Mouse (Mus musculus): ENCODE measurements around the gene Stk4. TPM values are rescaled to one million over a fixed set of nuclear protein-coding genes. Genes with fewer than 3 reads are reported as not detected.

The Stk4 gene
- polyA plus RNA-seq, 1 experiment from 2014 or later, result 26.5 TPM

DNA sequence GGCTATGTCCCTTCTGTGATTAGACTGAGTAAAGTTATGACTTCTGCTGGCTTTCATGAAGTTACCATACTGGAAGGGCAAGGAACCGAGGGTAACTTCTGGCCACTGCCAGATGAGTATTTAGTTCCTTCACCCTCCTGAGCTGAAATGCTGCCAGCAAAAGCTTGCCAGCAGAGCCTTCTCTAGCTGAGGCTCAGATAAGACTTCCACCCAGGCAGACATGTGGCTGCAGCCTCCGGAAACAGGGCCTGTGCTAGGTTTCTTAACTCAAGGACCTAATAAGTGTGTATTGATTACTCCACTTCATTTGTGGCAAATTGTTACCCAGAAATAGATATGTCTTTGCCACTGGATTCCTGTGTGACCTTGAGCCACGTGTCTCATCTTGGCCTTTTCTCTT, 103.3 kb downstream of the Stk4 start:
- no peak for ATAC-seq (replicated peaks; ENCODE audit: insufficient number of reproducible peaks, low FRiP score, low TSS enrichment, low read depth)
- H3K4me3 ChIP-seq (ENCODE audit: low read depth, low read length), result no peak overlapping the region
- H3K27me3 ChIP-seq (ENCODE audit: control insufficient read depth, insufficient read depth, low read length), result peaks cover 35% of the 10 kb centered on the region
- no peak overlapping the region for H3K9ac ChIP-seq (replicated peaks; ENCODE audit: low read length)
- H3K4me1 ChIP-seq (ENCODE audit: control insufficient read depth, insufficient read depth, low read length), result peaks cover 6% of the 10 kb centered on the region
- no peak overlapping the region for H3K4me2 ChIP-seq (ENCODE audit: low read depth, low read length)
- no peak for DNase-seq (ENCODE audit: low spot score)
- no peaks in the 10 kb centered on the region for H3K36me3 ChIP-seq (replicated peaks; ENCODE audit: control insufficient read depth, insufficient read depth, low read depth, low read length)
- H3K27ac ChIP-seq (replicated peaks; ENCODE audit: low read depth, low read length), result no peak overlapping the region
- WGBS, result 75% methylated on average over 3 of the region's 3 CpGs
- no peaks in the 10 kb centered on the region for H3K9me3 ChIP-seq (replicated peaks; ENCODE audit: control insufficient read depth, low read length)

DNA sequence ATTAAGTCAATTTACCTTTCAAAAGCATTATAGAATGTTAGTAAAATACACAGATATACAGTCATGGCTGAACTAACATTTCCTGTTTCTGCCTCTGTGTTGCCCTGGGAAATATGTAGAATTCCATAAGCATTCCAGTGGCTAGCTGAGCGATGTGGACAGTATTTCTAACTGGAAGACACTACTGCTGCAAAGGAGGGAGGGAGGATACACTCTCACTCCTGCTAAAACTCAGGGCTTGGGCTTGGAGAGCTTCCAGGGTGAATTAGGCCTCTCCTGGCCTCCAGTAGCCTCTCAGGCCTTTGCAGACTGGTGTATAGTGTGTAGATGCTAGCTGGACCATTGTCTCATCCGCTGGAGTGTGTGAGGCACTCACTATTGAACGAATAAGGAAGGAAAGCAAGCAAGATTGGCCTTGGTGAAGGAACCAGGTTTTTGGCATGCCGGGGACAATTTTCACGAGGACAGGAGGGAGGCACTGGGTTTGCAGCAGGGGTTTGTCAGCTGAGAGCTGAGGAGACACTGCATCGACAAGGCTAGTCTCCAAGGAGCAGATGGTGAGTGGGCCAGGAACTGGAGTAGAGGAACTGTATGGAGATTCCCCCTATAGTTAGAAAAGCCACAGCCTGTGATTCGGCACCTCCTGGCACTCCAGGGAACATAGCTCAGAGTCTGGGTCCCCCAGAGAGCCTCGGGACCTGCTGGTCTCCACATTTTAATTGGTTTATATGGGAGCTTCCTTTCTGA, 104.7 kb downstream of the Stk4 start:
- WGBS, result 75% methylated on average over 8 of the region's 8 CpGs
- peaks cover 6% of the 10 kb centered on the region for H3K4me1 ChIP-seq (ENCODE audit: control insufficient read depth, insufficient read depth, low read length)
- DNase-seq (ENCODE audit: low spot score), result no peak

DNA sequence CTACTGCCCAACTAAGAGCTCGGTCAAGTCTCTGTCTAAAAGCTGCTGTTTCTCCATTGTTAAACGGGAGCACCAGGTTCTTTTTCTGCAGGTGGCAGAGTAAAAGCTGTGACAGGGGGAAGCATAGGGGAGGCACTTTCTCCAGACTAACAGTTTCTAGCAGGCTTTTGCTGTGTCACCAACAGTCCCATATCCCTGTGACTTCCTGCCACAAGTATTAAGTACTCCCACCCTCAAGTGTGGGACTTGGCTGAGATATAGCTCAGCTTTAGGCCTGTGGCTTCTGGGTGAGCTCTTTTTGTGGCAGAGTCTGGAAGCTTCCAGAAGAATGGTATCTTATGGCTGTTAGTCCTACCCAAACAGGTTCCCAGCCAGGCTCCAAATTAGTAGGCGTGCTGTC, 105.7 kb downstream of the Stk4 start:
- Histone ChIP-seq H3K27me3 (ENCODE audit: control insufficient read depth, insufficient read depth, low read length) (peaks cover 12% of the 10 kb centered on the region), H3K9me3 (replicated peaks; ENCODE audit: control insufficient read depth, low read length) (no peaks in the 10 kb centered on the region), H3K27ac (replicated peaks; ENCODE audit: low read depth, low read length) (no peak overlapping the region), H3K9ac (replicated peaks; ENCODE audit: low read length) (no peak overlapping the region), H3K36me3 (replicated peaks; ENCODE audit: control insufficient read depth, insufficient read depth, low read depth, low read length) (no peaks in the 10 kb centered on the region), H3K4me1 (ENCODE audit: control insufficient read depth, insufficient read depth, low read length) (peaks cover 5% of the 10 kb centered on the region), H3K4me3 (ENCODE audit: low read depth, low read length) (no peak overlapping the region), H3K4me2 (ENCODE audit: low read depth, low read length) (no peak overlapping the region)
- DNase-seq (ENCODE audit: low spot score), result no peak
- 90% methylated on average over 3 of the region's 3 CpGs for WGBS
- no peak for ATAC-seq (replicated peaks; ENCODE audit: insufficient number of reproducible peaks, low FRiP score, low TSS enrichment, low read depth)

More for the DNA sequence above, 104.7 kb downstream of the Stk4 start:
- no peak overlapping the region for H3K9ac ChIP-seq (replicated peaks; ENCODE audit: low read length)
- peaks cover 22% of the 10 kb centered on the region for H3K27me3 ChIP-seq (ENCODE audit: control insufficient read depth, insufficient read depth, low read length)
- no peak overlapping the region for H3K4me3 ChIP-seq (ENCODE audit: low read depth, low read length)
- no peaks in the 10 kb centered on the region for H3K36me3 ChIP-seq (replicated peaks; ENCODE audit: control insufficient read depth, insufficient read depth, low read depth, low read length)
- H3K27ac ChIP-seq (replicated peaks; ENCODE audit: low read depth, low read length), result no peak overlapping the region
- no peak for ATAC-seq (replicated peaks; ENCODE audit: insufficient number of reproducible peaks, low FRiP score, low TSS enrichment, low read depth)
- H3K4me2 ChIP-seq (ENCODE audit: low read depth, low read length), result no peak overlapping the region
- H3K9me3 ChIP-seq (replicated peaks; ENCODE audit: control insufficient read depth, low read length), result no peaks in the 10 kb centered on the region

DNA sequence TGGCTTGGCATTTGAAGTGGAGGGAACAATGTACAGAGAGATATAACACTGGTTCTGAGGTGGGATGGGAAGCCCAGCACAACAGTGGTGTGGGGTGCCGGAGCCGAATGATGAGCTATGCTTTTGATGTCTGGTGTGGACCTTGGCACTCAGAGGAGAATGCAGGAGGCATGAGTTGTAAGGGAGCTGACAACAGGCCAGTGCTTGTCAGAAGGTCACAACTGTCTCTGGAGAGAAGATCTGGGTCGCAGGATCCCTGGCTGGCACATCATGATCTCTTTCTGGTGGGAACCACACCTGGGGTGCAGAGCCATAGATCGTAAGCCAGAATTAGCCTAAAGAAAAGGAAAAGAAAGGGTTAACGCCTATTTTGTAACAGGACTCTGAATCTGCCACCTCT, 107.7 kb downstream of the Stk4 start:
- H3K9me3 ChIP-seq (replicated peaks; ENCODE audit: control insufficient read depth, low read length), result no peaks in the 10 kb centered on the region
- H3K4me1 ChIP-seq (ENCODE audit: control insufficient read depth, insufficient read depth, low read length), result no peaks in the 10 kb centered on the region
- DNase-seq (ENCODE audit: low spot score) (no peak), ATAC-seq (replicated peaks; ENCODE audit: insufficient number of reproducible peaks, low FRiP score, low TSS enrichment, low read depth) (no peak)
- WGBS, result 75% methylated on average over 5 of the region's 5 CpGs
- H3K9ac ChIP-seq (replicated peaks; ENCODE audit: low read length), result no peak overlapping the region
- no peaks in the 10 kb centered on the region for H3K27me3 ChIP-seq (ENCODE audit: control insufficient read depth, insufficient read depth, low read length)
- H3K27ac ChIP-seq (replicated peaks; ENCODE audit: low read depth, low read length), result no peak overlapping the region
- no peak overlapping the region for H3K4me3 ChIP-seq (ENCODE audit: low read depth, low read length)
- no peak overlapping the region for H3K4me2 ChIP-seq (ENCODE audit: low read depth, low read length)
- no peaks in the 10 kb centered on the region for H3K36me3 ChIP-seq (replicated peaks; ENCODE audit: control insufficient read depth, insufficient read depth, low read depth, low read length)

DNA sequence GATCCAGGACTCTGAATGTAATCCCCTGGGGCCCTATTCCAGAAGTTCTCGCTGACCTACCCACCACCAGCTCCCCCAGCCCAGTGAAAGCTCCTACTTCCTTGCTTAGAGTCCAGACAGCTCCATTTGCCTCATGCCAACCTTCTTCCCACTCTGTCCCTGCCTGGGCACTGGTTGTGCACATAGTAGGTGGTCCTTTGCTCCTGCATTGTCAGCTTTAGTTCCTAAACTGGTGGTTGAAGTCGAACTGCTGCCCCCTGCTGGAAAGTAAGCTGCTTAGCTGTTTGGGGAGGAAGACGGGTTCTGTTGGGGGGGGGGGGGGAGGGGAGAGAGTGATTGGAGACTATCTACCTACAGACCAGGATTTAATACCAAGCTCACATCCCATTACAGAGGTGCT, 110.0 kb downstream of the Stk4 start:
- Histone ChIP-seq H3K36me3 (replicated peaks; ENCODE audit: control insufficient read depth, insufficient read depth, low read depth, low read length) (no peaks in the 10 kb centered on the region), H3K27me3 (ENCODE audit: control insufficient read depth, insufficient read depth, low read length) (no peaks in the 10 kb centered on the region), H3K4me3 (ENCODE audit: low read depth, low read length) (no peak overlapping the region), H3K4me2 (ENCODE audit: low read depth, low read length) (no peak overlapping the region), H3K27ac (replicated peaks; ENCODE audit: low read depth, low read length) (no peak overlapping the region), H3K4me1 (ENCODE audit: control insufficient read depth, insufficient read depth, low read length) (no peaks in the 10 kb centered on the region), H3K9ac (replicated peaks; ENCODE audit: low read length) (no peak overlapping the region), H3K9me3 (replicated peaks; ENCODE audit: control insufficient read depth, low read length) (no peaks in the 10 kb centered on the region)
- 29% methylated on average over 3 of the region's 3 CpGs for WGBS
- DNase-seq (ENCODE audit: low spot score) (peak; percentile 17), ATAC-seq (replicated peaks; ENCODE audit: insufficient number of reproducible peaks, low FRiP score, low TSS enrichment, low read depth) (no peak)

DNA sequence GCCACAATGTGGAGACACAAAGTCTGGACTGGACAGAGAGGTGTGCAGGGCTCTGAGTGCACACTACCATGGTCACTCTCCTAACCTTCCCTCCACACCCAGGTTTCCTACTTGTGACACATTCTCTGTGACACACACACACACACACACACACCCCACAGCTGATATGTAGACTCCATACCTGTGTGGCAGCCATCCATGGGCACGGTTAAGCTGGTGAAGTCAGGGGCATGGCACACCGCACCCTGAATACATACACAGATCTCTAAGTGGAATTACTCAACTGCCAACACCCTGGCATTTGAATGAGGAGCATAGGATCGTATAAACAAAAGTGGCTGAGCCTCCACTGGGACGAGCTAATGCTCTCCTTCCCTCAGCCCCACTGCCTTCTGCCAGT, 110.6 kb downstream of the Stk4 start:
- H3K9ac ChIP-seq (replicated peaks; ENCODE audit: low read length), result no peak overlapping the region
- DNase-seq (ENCODE audit: low spot score) (no peak), ATAC-seq (replicated peaks; ENCODE audit: insufficient number of reproducible peaks, low FRiP score, low TSS enrichment, low read depth) (no peak)
- no peak overlapping the region for H3K27ac ChIP-seq (replicated peaks; ENCODE audit: low read depth, low read length)
- H3K27me3 ChIP-seq (ENCODE audit: control insufficient read depth, insufficient read depth, low read length), result no peaks in the 10 kb centered on the region
- H3K36me3 ChIP-seq (replicated peaks; ENCODE audit: control insufficient read depth, insufficient read depth, low read depth, low read length), result no peaks in the 10 kb centered on the region
- H3K9me3 ChIP-seq (replicated peaks; ENCODE audit: control insufficient read depth, low read length), result no peaks in the 10 kb centered on the region
- H3K4me2 ChIP-seq (ENCODE audit: low read depth, low read length), result no peak overlapping the region
- no peak overlapping the region for H3K4me3 ChIP-seq (ENCODE audit: low read depth, low read length)
- H3K4me1 ChIP-seq (ENCODE audit: control insufficient read depth, insufficient read depth, low read length), result no peaks in the 10 kb centered on the region
- 87% methylated on average over 4 of the region's 4 CpGs for WGBS

DNA sequence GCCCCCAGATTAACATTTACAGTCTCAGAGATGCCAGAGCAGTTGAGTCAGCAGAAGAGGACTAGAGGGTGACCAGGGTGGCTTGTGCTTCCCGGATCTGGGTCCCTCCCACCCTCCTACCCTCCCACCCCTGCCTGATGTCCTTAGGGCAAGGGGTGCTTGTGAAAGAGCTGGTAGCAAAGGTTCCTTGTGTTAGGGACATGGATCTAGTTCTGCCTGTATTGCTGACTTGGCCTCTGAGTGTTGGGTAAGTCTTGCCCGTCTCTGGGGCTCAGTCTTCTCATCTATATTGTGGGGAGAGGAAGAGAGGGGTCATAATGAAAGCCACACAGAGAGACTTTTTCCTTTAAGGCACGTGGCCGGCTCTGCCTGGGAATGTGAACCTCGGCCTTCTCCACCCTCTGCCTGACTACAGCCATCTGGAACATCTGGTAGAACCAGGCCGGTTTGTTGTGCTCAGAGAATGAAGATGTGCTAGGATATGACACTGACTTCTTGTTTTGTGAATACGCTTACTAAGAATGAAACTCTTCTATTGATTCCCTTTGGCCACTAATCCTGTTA, 112.7 kb downstream of the Stk4 start, which contains the start of gene Wfdc5:
Wfdc5 (minus strand) TSS at position 51 of the 564 bp plus-strand sequence.
- WGBS, result 70% methylated on average over 7 of the region's 7 CpGs
- Histone ChIP-seq H3K27me3 (ENCODE audit: control insufficient read depth, insufficient read depth, low read length) (no peaks in the 10 kb centered on the region), H3K36me3 (replicated peaks; ENCODE audit: control insufficient read depth, insufficient read depth, low read depth, low read length) (no peaks in the 10 kb centered on the region)

DNA sequence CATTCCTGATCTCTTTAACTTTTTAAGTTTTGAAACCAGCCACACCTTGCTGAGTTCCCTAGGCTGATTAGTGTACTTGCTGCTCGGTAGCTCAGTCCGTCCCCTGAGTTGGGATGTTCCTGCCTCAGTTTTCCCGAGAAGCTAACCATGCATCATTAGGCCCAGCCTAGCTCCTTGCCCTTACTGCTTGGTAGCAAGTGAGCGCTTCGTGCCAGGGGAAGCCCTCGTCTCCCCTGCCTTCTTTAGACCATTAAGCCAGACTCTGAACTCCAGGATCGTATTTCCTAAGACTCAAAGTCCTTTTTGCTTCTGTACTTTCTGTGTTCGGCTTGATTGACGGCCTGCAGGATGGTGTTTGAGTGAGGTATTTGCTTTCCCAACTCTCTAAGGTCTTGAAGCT, 113.2 kb downstream of the Stk4 start:
- Histone ChIP-seq H3K27ac (replicated peaks; ENCODE audit: low read depth, low read length) (no peak overlapping the region), H3K4me3 (ENCODE audit: low read depth, low read length) (no peak overlapping the region), H3K27me3 (ENCODE audit: control insufficient read depth, insufficient read depth, low read length) (no peaks in the 10 kb centered on the region), H3K4me2 (ENCODE audit: low read depth, low read length) (no peak overlapping the region), H3K9me3 (replicated peaks; ENCODE audit: control insufficient read depth, low read length) (no peaks in the 10 kb centered on the region), H3K4me1 (ENCODE audit: control insufficient read depth, insufficient read depth, low read length) (no peaks in the 10 kb centered on the region), H3K36me3 (replicated peaks; ENCODE audit: control insufficient read depth, insufficient read depth, low read depth, low read length) (no peaks in the 10 kb centered on the region), H3K9ac (replicated peaks; ENCODE audit: low read length) (no peak overlapping the region)
- DNase-seq (ENCODE audit: low spot score) (no peak), ATAC-seq (replicated peaks; ENCODE audit: insufficient number of reproducible peaks, low FRiP score, low TSS enrichment, low read depth) (no peak)
- WGBS, result 60% methylated on average over 9 of the region's 9 CpGs

More for the DNA sequence above, 112.7 kb downstream of the Stk4 start, which contains the start of gene Wfdc5:
- H3K9ac ChIP-seq (replicated peaks; ENCODE audit: low read length), result no peak within 1 kb of the TSS
- no peak within 1 kb of the TSS for H3K27ac ChIP-seq (replicated peaks; ENCODE audit: low read depth, low read length)
- no peaks in the 10 kb centered on the region for H3K9me3 ChIP-seq (replicated peaks; ENCODE audit: control insufficient read depth, low read length)
- H3K4me3 ChIP-seq (ENCODE audit: low read depth, low read length), result no peak within 1 kb of the TSS
- DNase-seq (ENCODE audit: low spot score), result no peak
- ATAC-seq (replicated peaks; ENCODE audit: insufficient number of reproducible peaks, low FRiP score, low TSS enrichment, low read depth), result no peak
- no peaks in the 10 kb centered on the region for H3K4me1 ChIP-seq (ENCODE audit: control insufficient read depth, insufficient read depth, low read length)
- H3K4me2 ChIP-seq (ENCODE audit: low read depth, low read length), result no peak within 1 kb of the TSS

Measured in embryonic facial prominence, embryonic 11.5 days (tissue).